Mouse (Mus musculus): ENCODE measurements at regions not wholly inside any gene's neighbourhood (a gene's known extent, or its start where the extent isn't known, plus 50 kb on each side); places are given as distances from the start of the nearest gene placed in this dataset.

DNA sequence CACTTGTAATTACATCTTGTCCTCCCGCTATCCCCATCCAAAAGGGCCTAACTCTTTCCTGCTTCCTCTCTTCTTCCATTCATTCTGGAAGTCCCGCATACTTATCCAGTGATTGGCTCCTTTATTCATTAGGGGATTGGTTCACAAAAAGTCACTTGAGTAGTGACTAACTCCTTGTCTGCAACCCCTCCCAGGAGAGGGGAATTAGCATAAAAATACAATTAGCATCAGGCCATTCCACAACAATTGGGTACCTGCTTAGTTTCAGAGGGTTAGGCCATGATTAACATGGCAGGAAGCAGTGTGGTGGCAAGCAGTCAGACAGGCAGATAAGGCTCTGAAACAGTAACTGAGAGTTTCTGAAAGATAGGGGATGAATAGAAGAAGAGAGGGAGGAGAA lies 115.6 kb downstream of the Ahr start:
- TF ChIP-seq CTCF (IDR thresholded peaks at IDR 0.05; ENCODE audit: control insufficient read depth, insufficient read depth, insufficient read length) (no peak), MAX (IDR thresholded peaks at IDR 0.05) (no peak), USF1 (IDR thresholded peaks at IDR 0.05; ENCODE audit: low read depth) (no peak)
